Mouse (Mus musculus): ENCODE measurements at regions not wholly inside any gene's neighbourhood (a gene's known extent, or its start where the extent isn't known, plus 50 kb on each side); places are given as distances from the start of the nearest gene placed in this dataset.

DNA sequence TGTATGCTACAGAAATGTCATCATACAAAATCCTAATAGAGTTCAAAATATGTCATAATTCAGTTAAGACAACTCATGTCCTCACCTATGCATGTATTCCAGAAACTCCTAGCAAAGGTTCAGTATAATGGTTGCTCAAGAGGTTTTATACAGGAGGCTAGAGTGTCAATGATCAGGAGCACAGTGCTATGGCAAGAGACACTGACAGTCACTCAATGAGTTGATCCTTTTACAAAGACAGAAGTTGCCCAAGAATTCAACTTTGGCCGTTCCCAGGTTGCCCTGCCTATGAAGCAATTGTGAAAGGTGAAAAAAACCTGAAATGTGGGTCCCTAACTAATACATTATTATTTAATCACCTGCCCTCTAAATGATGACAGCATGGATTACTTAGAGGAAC lies 850.5 kb downstream of the Efna5 start:
- TF ChIP-seq E2F4 (IDR thresholded peaks at IDR 0.05; ENCODE audit: insufficient read depth) (no peak), TCF12 (IDR thresholded peaks at IDR 0.05; ENCODE audit: insufficient read depth, poor library complexity, severe bottlenecking) (no peak), POLR2A (IDR thresholded peaks at IDR 0.05; ENCODE audit: insufficient read length, low read depth) (no peak), MYOD1 (IDR thresholded peaks at IDR 0.05; ENCODE audit: control insufficient read depth in 1 of 3, insufficient read length in 2 of 3, low read depth in 2 of 3) (no peak), USF1 (IDR thresholded peaks at IDR 0.05; ENCODE audit: low read depth) (no peak), MAX (IDR thresholded peaks at IDR 0.05; ENCODE audit: low read depth) (no peak), REST (IDR thresholded peaks at IDR 0.05; ENCODE audit: insufficient read depth, insufficient read length) (no peak), MYOG (IDR thresholded peaks at IDR 0.05; ENCODE audit: control insufficient read depth in 1 of 3, insufficient read depth in 1 of 3, insufficient read length in 2 of 3, low read depth in 2 of 3) (no peak), POLR2AphosphoS2 (IDR thresholded peaks at IDR 0.05; ENCODE audit: insufficient read length, low read depth) (no peak), TCF3 (IDR thresholded peaks at IDR 0.05; ENCODE audit: insufficient read length, low read depth) (no peak), CEBPB (IDR thresholded peaks at IDR 0.05; ENCODE audit: insufficient read depth, poor library complexity, severe bottlenecking) (no peak)

All from myocyte (in vitro differentiated cells).